Mouse (Mus musculus): ENCODE results near the gene Tnfrsf21.

DNA sequence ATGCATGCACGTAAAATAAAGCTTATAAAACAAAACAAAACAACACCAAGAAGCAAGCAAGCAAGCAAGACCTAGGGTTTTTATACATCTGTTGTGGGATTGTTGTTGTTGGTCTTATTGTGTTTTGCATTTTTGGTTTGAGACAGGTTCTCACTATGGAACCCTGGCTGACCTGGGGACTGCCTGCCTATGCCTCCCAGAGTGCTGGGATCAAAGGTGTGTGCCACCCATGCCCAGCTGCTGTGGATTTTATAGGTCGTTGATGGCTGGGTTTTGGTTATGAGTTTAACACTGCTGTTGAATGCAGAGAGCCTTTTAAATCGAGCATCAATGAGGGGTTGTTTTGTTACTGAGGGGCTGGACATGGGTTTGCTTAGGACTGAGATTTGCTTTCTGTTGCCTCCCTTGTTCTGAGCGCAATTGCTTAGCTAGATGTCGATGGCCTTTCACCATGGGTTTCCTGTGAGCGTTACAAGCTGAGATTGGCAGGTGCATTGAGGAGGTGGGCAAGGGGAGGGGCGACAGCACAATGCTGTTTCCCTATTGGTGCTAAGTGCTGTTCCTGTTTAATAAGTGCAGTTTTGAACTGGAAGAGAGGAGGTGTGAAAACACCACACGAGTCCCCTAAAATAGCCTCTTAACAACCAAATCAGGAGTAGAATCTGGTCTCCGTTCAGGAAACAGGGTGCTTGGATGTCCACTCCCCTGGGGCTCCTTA, 94.0 kb downstream of the Tnfrsf21 start:
- TF ChIP-seq POLR2A (IDR thresholded peaks at IDR 0.05; ENCODE audit: control insufficient read depth, low read depth, low read length) (no peak), CTCF (IDR thresholded peaks at IDR 0.05; ENCODE audit: control insufficient read depth, insufficient read depth, insufficient replicate concordance, low read depth, low read length) (no peak)

Data from testis, adult 2 months (tissue).